Mouse (Mus musculus) lung, postnatal 0 days (tissue): ENCODE results near the gene Sp1. TPM values are rescaled to one million over a fixed set of nuclear protein-coding genes. Genes with fewer than 3 reads are reported as not detected.

Source experiments
- ATAC-seq: fragments of 200-750 bp; cut with Nextera tagmentation; 2 replicates; pipeline ENCODE4 v1.8.0; 2017; ENCODE audit warnings: moderate library complexity
- DNase-seq: peaks from one replicate; pipeline ENCODE4 v3.0.0-alpha.2; 2016; ENCODE audit warnings: low spot score
- H3K27ac ChIP-seq: fragments of 300-500 bp; sonication (generic); 2 replicates; pipeline ENCODE4 v1.5.1; 2014; ENCODE audit warnings: antibody characterized with exemption, mild to moderate bottlenecking, low read length, mixed read lengths
- H3K27me3 ChIP-seq: fragments of 300-500 bp; sonication (generic); replicated peaks from 2 replicates; pipeline ENCODE4 v1.6.1; 2014; ENCODE audit warnings: low read length, mixed read lengths; ENCODE audit not compliant: insufficient read depth
- H3K36me3 ChIP-seq: fragments of 300-500 bp; sonication (generic); 2 replicates; pipeline ENCODE4 v1.6.1; 2014; ENCODE audit warnings: low read length, mixed read lengths; ENCODE audit not compliant: insufficient read depth
- H3K4me1 ChIP-seq: fragments of 300-500 bp; sonication (generic); 2 replicates; pipeline ENCODE4 v1.6.1; 2014; ENCODE audit warnings: antibody characterized with exemption, low read depth, low read length, mixed read lengths; ENCODE audit not compliant: insufficient read depth
- H3K4me2 ChIP-seq: fragments of 300-500 bp; sonication (generic); replicated peaks from 2 replicates; pipeline ENCODE4 v1.6.1; 2014; ENCODE audit warnings: low read depth, mild to moderate bottlenecking, low read length, moderate library complexity, mixed read lengths
- H3K4me3 ChIP-seq: fragments of 300-500 bp; sonication (generic); 2 replicates; pipeline ENCODE4 v1.5.1; 2014; ENCODE audit warnings: low read depth, low read length
- H3K9ac ChIP-seq: fragments of 300-500 bp; sonication (generic); replicated peaks from 2 replicates; pipeline ENCODE4 v1.6.1; 2014; ENCODE audit warnings: low read depth, mild to moderate bottlenecking
- H3K9me3 ChIP-seq: fragments of 300-500 bp; sonication (generic); 2 replicates; pipeline ENCODE4 v1.6.1; 2016; ENCODE audit warnings: low read length, mixed read lengths
- CTCF ChIP-seq: IDR thresholded peaks from 2 replicates; pipeline ENCODE4 v1.5.1; 2016; ENCODE audit warnings: antibody characterized with exemption, mild to moderate bottlenecking
- EP300 ChIP-seq: IDR thresholded peaks from 2 replicates; pipeline ENCODE4 v1.6.1; 2016; ENCODE audit warnings: antibody characterized with exemption, mild to moderate bottlenecking, control low read depth
- WGBS: fragments of 180-500 bp; shearing (Covaris S2); extraction: QIAGEN DNeasy Blood & Tissue Kit; methylation state at CpG from one replicate; pipeline ENCODE4 v1.1.7; 2014; 5-methylcytosine and 5-hydroxymethylcytosine counted together
- polyA plus RNA-seq: library from polyadenylated mRNA; unstranded; fragments of >200 nt; fragmentation: Nextera tagmentation; extraction: Ambion mirVana; gene quantifications from 2 replicates; pipeline ENCODE4 v1.2.1, GENCODE M21; 2015

The Sp1 gene
- polyA plus RNA-seq, 1 experiment from 2014 or later = 7.3 TPM

- Histone ChIP-seq H3K9me3 (no peaks in the 10 kb centered on the region), H3K4me1 (peaks cover 3% of the 10 kb centered on the region; the same call in 1 of the 2 replicates), H3K27ac (no peak overlapping the region), H3K36me3 (no peaks in the 10 kb centered on the region), H3K4me2 (no peak overlapping the region), H3K9ac (no peak overlapping the region), H3K27me3 (no peaks in the 10 kb centered on the region), H3K4me3 (no peak overlapping the region)
- WGBS = 98% methylated on average over 9 of the region's 9 CpGs
- ATAC-seq (no peak), DNase-seq (no peak)
- TF ChIP-seq EP300 = no peak
- no peak for TF ChIP-seq CTCF
These were observed 62.9 kb downstream of the Sp1 start for GRCm38 (mm10) chr15:102468675-102469370.

- no peaks in the 10 kb centered on the region for H3K9me3 ChIP-seq
- H3K27ac ChIP-seq = peak within 1 kb of the TSS; percentile 97
- H3K27me3 ChIP-seq = no peaks in the 10 kb centered on the region
- H3K4me1 ChIP-seq = peaks cover 3% of the 10 kb centered on the region; the same call in 1 of the 2 replicates
- ATAC-seq (peak; percentile 99), DNase-seq (peak; percentile 99)
- peak within 1 kb of the TSS; percentile 86 for H3K4me3 ChIP-seq
- H3K4me2 ChIP-seq = peak within 1 kb of the TSS; percentile 48
- peak within 1 kb of the TSS; percentile 97 for H3K9ac ChIP-seq
- TF ChIP-seq EP300 (no peak), CTCF (peak; percentile 89)
- H3K36me3 ChIP-seq = peaks cover 10% of the 10 kb centered on the region; the same call in 1 of the 2 replicates
- WGBS = under 1% methylated on average over 34 of the region's 40 CpGs
These were observed 64.3 kb downstream of the Sp1 start, which contains the start of gene Pcbp2 for GRCm38 (mm10) chr15:102470183-102470604. TSS of gene Pcbp2 (plus strand) at chr15:102470539.

- Histone ChIP-seq H3K9ac (peak overlapping the region; percentile 97), H3K27ac (peak overlapping the region; percentile 97), H3K4me2 (peak overlapping the region; percentile 48), H3K4me3 (peak overlapping the region; percentile 86), H3K36me3 (peaks cover 15% of the 10 kb centered on the region; the same call in 1 of the 2 replicates), H3K4me1 (peaks cover 3% of the 10 kb centered on the region; the same call in 1 of the 2 replicates), H3K9me3 (no peaks in the 10 kb centered on the region), H3K27me3 (no peaks in the 10 kb centered on the region)
- WGBS = 1% methylated on average over 26 of the region's 67 CpGs
- TF ChIP-seq EP300 (no peak), CTCF (peak; percentile 31)
- peak; percentile 68 for ATAC-seq
- DNase-seq = peak; percentile 87
These were observed 64.8 kb downstream of the Sp1 start for GRCm38 (mm10) chr15:102470605-102471294.

- Histone ChIP-seq H3K9ac (peak overlapping the region; percentile 97), H3K4me3 (peak overlapping the region; percentile 86), H3K4me2 (peak overlapping the region; percentile 48), H3K27me3 (no peaks in the 10 kb centered on the region), H3K9me3 (no peaks in the 10 kb centered on the region), H3K4me1 (peaks cover 3% of the 10 kb centered on the region; the same call in 1 of the 2 replicates), H3K27ac (peak overlapping the region; percentile 97), H3K36me3 (peaks cover 20% of the 10 kb centered on the region; the same call in 1 of the 2 replicates)
- no peak for ATAC-seq
- TF ChIP-seq EP300 (no peak), CTCF (no peak)
- WGBS = 2% methylated on average over 10 of the region's 10 CpGs
- DNase-seq = no peak
These were observed 65.3 kb downstream of the Sp1 start for GRCm38 (mm10) chr15:102471295-102471645.

GRCm38 (mm10) chr15:102471727-102472126, 65.8 kb downstream of the Sp1 start:
- H3K27me3 ChIP-seq = no peaks in the 10 kb centered on the region
- peak overlapping the region; percentile 86 for H3K4me3 ChIP-seq
- H3K27ac ChIP-seq = no peak overlapping the region
- H3K4me2 ChIP-seq = peak overlapping the region; percentile 48
- peaks cover 3% of the 10 kb centered on the region; the same call in 1 of the 2 replicates for H3K4me1 ChIP-seq
- TF ChIP-seq CTCF (no peak), EP300 (no peak)
- DNase-seq (no peak), ATAC-seq (no peak)
- H3K9me3 ChIP-seq = no peaks in the 10 kb centered on the region
- peak overlapping the region; percentile 97 for H3K9ac ChIP-seq
- H3K36me3 ChIP-seq = peaks cover 20% of the 10 kb centered on the region; the same call in 1 of the 2 replicates

GRCm38 (mm10) chr15:102473246-102473645, 67.3 kb downstream of the Sp1 start:
- no peak overlapping the region for H3K9ac ChIP-seq
- no peak for ATAC-seq
- TF ChIP-seq CTCF (no peak), EP300 (no peak)
- WGBS = 60% methylated on average over 2 of the region's 2 CpGs
- no peaks in the 10 kb centered on the region for H3K9me3 ChIP-seq
- H3K27me3 ChIP-seq = no peaks in the 10 kb centered on the region
- no peak for DNase-seq
- peaks cover 3% of the 10 kb centered on the region; the same call in 1 of the 2 replicates for H3K4me1 ChIP-seq
- no peak overlapping the region for H3K27ac ChIP-seq
- peaks cover 20% of the 10 kb centered on the region; the same call in 1 of the 2 replicates for H3K36me3 ChIP-seq
- H3K4me3 ChIP-seq = no peak overlapping the region
- no peak overlapping the region for H3K4me2 ChIP-seq
